Mouse (Mus musculus) kidney, adult 8-10 months (tissue): ENCODE data around the gene Fam129b.
"Not testable (repeated sequence)": the region's sequence is repeated elsewhere in the genome, so short reads cannot be mapped to it uniquely, and the experiment has no call there.

ENCODE experiments used
- DNase-seq, 2 experiments: peaks; one replicate each; pipeline ENCODE4 v3.0.0; 2022

Gene Fam129b

DNA sequence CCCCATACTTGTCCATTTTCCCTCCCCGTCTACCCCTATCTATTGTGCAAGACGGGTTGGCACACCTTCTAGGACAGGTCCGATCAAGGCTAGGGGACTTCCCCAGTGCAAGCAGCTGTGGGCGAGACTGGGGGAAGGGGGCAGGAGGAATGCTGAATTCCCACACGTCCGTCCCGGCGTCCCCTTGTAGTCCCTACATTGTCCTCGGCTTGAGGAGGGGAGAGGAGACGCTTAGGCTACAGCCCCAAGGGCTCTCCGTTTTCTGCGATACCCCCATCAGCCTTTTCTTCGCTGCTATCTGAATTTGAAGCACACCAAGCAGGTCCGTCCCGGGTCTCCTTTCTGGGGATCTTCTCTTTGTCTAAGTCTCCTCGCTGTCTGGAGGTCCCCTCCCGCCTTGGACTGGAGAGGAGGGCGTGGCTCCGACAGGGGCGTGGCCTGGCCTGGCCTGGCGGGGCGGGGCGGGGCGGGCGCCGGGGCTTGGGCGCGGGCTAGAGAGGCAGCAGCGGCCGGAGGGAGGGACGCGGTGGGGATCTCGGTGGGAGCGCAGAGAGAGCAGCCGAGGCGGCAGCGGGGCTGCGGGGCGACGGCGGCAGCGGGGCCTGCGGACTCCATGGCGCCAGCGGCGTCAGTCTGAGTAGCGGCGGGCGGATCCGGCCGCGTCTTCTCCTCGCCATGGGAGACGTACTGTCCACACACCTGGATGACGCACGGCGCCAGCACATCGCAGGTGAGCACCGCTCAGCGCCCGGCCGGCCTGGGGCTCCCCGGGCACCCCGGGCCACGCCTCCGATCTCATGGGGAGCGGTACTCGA, at the start of gene Fam129b:
Fam129b (plus strand) TSS at position 440 of the 815 bp plus-strand sequence.
- DNase-seq = peak; percentile 73 to 79

DNA sequence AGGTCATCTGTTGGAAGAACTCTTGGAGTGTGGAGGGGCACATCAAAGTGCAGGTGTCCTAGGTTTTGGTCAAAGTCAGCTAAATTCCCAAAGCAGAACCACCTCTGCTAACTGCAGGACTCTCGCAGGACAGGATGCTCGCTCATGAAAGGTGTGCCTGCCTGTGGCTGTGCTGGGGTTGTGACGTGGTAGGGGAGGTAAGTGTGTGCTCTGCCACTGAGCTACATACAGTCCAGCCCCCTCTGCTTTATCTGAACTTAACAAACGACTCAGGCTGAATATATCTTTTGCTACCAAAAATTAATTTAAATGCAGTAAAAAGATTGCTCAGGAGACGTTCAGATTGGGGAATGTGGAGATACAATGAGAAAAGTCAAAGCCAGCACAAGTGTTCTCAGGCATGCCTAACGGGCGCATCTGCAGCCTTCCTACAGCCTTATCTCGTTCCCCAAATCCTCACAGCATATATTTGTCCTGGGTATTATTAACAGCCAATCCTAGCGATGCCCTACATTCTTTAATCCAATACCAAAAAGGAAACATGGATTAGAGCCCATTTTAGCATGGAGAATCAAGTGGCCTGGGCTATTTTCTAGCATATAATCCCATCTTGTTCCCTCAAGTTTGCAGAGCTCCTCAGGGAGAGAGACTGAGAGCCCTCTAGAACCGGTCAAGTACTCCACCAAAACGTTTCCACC, 46.8 kb upstream of the Fam129b start:
- DNase-seq = no peak

DNA sequence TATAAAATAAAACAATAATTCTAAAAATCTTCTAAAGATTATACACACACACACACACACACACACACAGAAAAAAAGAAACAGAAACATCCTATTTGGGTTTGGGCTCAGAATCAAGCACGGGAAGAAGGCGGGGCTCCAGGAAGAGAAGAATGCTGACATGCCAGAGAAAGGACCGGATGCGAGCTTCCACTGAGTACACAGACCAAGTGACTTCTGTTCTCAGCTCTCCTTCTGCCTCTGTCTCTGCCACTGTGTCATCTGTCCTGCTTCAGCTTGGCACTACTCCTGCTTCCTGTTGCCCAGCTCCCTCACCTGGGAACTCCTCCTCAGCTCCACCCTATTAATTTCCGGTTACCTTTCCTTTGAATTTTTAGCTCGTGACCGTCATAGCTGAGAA, 41.4 kb upstream of the Fam129b start:
- DNase-seq = peak; percentile 53 to 56

DNA sequence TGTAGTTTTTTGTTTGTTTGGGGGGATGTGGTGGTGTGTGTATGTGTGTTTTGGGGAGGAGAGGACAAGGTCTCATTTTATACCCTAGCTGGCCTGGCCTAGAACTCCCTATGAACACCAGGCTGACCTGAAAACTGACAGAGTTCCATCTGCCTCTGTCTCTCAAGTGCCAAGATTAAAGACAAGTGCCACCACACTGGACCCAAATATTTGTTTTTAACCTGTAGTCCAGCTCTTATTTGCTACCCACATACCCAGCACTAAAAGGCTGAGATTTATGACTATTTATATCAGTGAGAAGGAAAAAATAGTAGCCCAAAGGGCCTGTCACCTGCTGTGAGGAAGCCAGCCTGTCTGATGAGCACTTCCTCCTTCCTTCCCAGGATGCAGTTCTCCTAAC, 40.3 kb upstream of the Fam129b start:
- DNase-seq = no peak

DNA sequence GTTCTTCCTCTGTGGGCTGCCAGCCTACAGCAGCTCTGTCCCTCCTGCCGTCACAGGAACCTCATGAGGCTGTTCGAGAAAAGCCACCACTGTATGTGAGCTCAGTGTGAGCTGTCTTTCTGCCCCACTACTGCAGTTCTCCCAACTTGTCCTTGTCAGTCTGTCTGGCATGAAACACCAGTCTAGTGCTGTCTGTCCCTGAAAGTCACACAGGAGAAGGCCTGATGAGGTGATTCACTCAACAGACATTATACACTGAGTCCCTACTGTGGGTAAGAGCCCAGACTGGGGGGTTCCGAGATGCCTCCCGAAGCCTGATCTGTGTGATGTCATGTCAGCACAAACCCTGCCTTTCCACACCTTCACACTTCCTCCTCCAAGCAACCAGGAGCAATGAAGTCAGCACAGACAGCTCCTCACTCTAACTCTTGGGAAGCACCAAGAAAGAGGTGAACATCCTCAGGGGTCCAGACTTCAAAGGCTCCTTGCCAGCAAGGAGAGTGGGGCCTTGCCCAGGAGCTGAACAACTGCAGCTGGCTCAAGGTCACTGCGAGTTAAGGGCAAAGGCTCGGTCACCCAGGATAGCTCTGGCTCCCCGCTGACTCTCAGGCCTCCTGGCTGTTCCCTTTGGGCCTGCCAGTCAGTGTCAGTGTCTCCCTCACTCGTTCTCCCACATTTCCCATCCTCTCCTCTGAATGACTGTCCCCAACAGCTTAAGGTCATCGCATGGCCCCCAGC, 37.6 kb upstream of the Fam129b start:
- DNase-seq = no peak

DNA sequence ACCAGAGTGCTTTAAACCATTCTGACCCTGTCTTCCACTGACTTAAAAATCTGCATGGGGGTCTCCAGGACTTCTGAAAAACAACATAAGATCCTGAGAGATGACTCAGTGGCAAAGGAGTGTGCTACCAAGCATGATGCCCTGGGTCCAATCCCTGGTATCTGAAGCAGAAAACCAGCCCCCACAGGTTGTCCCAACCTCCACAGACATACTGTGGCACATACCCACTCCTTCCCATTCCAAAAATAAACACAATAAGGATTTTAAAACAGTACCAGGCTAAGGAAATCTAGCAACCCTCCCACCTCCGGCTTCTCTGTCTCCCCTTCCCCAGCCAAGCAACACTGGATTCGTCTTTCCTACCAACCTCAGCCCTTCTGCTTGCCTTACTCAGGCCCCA, 36.7 kb upstream of the Fam129b start:
- no peak for DNase-seq

DNA sequence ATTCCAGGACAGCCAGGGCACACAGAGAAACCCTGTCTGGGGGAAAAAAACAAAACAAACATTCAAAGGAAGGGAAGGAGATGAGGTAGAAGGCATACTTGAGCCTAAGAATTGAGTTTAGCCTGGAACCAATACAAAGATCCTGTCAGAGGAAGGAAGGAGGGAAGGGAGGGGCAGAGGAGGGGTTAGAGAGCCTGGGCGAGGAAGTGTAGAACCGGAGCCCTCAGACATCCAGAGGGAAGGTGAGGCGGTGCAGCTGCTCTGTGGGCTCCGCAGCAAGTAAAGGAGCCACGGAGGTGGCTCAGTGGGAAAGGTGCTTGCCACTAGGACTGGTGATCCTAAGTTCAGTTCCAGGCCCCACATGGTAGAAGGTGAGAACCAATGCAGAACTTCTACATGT, 34.8 kb upstream of the Fam129b start:
- no peak for DNase-seq

DNA sequence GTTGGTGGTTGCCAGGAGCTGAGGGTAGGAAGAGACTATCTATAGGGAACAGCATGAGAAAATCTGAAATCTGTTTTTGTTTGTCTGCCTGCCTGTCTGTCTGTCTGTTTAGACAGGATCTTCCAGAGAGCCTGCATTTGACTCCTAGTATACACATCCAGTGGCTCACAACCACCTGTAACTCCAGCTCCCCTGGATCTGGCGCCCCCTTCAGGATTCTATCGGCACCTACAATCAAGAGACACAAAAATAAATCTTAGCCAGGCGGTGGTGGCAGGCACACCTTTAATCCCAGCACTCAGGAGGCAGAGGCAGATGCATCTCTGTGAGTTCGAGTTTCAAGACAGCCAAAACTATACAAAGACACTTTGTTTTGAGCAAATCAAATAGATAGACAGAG, 33.4 kb upstream of the Fam129b start:
- no peak for DNase-seq

DNA sequence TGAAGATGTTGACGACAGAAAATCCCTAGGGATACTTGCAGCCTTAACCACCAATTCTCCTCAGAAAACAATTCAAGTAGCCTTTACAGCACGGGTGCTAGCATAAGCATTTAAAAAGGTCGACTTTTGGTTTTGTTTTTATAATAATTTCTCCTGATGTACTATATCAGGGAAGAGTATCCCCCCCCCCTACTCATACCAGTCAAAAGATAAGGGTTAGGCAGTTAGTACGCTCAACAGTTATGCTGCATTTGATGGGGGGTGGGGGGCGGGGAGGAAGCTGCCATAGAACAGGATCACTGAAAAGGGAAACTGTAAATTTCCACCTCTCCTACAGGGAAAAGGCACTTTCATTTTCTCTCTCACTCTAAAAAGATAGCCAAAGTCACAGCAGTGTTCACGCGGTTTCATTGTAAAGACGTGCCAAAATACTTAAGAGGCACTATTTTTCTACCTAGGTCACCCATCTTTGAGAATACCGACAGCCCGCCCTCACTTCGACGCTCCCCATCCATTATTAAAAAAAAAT, 30.3 kb upstream of the Fam129b start:
- DNase-seq = no peak

DNA sequence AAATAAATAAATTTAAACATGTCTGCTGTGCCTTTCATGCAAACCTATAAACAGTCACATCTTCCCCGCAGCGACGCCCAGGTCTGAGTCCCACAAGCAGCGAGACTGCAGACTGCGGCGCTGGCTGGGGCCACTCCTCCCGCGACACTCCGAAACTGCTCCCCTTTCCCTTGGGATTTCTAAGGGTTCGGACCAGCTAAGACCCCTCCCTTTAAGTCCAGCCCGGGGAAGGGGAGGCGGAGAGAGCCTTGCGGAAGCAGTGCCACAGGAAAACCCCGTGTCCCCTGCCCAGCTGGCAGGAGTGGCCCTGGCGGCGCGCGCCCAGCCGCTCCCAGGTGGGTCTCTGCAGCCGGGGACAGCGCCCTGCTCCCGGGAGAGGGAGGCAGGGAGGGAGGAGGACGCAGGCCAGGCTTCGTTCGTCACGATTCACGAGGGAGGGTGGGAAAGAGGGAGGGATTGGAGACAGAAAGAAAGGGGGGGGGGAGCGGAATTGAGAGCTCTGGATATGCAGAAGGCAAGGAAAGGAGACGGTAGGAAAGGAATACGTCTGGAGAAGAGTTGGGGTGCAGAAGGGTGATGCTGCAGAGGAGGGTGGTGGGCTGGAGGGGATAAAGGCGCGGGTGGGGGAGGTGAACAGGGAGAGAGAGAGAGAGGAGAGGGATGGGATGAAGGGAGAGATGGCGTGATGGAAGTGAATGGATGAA, 29.7 kb upstream of the Fam129b start:
- DNase-seq = peak; percentile 31 to 32

DNA sequence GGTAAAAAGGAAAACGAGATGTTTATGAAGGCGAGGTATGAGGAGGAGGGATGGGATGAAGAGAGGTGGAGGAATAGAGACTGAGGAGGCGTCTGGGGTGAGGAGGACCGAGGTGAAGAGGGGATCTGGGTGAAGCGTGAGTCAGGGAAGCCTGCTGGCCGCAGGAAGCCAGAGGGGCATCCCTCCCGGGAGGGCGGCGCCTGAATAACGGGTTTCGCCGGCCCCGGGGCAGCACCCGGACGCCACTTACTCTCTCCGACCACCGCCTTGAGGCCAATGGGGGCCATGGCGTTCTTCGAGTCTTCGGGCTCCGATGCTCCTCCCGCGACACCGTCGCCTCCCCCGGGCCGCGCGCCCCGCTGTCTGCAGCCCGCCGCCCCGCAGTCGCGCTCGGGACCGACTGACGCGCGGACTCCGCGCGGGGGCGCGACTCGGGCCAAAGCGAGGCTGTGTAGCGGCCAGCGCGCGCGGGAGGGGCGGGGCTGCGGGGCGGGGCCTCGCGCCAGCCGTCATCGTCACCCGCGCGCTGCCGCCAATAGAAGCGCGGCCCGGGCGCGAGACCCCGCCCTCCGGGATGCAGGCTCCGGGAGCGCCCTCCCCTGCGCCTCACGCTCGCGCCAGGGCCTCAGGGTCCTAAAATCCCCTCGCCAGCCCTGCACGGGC, 29.0 kb upstream of the Fam129b start, which contains the start of gene Stxbp1:
Stxbp1 (minus strand) TSS at position 441 of the 663 bp plus-strand sequence.
- DNase-seq = peak; percentile 86 to 88

DNA sequence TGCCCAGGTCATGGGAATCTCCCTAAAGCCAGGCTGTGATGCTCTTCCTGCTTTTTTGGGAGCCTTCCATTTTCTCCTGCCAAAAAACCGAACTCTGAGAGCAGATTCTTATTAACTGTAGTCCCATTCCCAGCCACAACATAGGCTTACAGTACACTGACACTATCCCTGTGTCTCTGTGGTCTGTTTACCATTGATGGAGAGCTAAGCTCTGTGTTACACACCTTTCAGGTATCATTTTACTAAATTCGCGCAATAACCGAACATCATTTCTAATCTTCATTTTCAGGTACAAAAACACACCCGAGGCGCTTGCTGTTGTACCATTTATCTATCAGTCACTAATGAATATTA, 28.5 kb upstream of the Fam129b start:
- no peak for DNase-seq

DNA sequence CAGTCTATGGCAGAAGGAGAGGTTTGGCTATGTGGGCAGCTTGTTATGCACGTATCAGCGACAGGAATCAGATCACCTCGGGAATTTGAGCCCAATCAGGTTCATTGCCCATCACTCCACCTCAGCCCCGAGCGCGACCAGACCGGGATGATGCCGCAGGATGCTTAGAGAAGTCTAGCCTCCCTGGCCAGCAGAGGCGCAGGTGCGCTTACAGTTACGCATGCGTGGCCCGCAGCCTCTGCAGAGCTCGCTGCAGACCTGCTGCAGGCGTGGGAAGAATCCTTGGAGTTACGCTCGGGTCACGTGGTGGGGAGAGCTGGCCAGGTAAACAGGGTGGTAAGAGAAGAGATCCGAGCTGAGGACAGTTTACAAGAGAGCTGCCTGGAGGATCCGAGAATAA, 23.8 kb upstream of the Fam129b start:
- DNase-seq = peak; percentile 45 to 48

DNA sequence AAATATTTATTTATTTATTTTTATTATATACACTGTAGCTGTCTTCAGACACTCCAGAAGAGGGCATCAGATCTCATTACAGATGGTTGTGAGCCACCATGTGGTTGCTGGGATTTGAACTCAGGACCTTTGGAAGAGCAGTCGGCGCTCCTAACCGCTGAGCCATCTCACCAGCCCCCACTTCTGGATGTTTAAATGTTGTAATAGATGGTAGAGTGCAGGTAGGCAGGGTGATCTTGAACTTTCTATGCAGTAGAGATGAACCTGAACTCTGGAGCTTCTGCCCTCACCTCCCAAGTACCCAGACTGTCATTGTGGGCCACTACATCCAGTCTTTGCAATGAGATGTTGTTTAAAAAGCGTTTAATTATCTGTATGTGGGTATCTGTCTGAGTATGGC, 22.2 kb upstream of the Fam129b start:
- DNase-seq = not testable (repeated sequence)

DNA sequence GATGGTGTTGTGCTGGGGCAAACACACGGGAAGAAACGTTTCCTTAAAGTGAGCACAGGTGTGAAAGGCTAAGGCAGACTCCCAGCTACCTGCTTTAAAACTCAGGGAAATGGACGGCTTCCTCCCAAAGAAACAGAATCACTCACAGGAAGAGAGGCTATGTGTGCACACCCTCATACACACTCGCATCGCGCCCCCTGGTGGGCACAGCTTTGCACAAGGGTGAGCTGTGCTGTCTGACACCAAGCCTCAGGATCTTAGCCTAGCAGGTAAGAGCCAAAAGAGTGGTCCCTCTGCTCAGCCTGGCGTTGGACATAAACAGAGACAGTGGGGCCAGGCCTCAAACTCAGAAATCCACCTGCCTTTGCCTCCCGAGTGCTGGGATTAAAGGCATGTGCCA, 21.7 kb upstream of the Fam129b start:
- DNase-seq = peak; percentile 80 to 93

DNA sequence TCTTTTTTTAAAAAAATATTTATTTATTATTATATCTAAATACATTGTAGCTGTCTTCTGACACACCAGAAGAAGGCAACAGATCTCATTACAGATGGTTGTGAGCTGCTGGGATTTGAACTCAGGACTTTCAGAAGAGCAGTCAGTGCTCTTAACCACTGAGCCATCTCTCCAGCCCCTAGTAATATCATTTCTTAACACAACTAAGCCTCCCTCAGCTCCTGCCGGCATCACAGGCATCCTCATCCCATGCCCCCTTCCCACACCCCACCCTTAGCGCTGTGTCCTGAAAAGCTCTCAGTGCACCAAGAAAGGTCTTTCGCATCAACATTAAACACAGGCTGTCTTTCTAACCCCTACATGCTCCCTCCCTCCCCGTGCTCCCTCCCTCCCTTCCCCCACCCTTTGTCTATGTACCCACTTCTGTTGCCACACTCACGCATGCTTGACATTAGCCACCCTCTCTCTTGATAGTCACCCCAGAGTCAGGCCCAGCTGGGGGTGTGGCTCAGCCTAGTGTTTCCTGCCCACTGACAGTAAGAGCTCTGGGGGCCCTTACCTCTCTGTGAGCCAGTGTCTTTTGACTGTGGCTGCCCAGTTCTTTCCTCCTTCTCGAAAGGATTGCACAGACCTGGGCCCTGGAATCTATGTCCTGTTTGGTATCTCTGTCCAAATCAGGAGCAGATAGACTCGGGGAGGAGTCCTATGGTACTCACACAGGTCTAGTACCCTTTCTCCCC, 20.7 kb upstream of the Fam129b start:
- DNase-seq = no peak

DNA sequence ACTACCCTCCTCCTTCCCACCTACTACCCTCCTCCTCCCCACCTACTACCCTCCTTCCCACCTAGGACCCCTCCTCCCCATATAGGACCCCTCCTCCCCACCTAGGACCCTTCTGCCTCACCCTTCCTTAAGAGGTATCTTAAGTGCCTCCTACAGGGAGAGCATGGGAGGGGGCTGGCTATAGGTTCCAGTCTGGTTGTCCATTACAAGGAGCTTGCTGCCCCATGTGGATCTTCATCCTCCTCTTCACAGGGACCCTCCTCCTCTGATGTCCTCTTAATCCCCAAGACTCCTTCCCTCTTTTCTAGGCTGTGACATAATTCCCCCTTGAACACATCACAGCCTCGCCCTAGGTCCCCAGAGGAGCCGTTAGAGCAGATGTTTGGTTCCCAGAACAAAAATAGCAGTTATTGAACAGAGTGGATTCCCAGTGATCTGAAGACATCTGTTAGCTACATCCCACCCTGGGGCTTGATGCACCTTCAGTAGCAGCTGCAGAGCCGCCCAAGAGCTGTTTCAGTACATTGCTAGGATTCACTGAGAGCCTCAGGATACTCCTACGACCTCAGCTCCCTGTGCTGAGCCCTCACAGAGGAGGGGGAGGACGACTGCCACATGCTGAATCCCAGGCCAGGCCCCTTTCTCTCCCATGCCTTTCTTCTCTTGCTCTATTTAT, 20.0 kb upstream of the Fam129b start:
- no peak for DNase-seq

DNA sequence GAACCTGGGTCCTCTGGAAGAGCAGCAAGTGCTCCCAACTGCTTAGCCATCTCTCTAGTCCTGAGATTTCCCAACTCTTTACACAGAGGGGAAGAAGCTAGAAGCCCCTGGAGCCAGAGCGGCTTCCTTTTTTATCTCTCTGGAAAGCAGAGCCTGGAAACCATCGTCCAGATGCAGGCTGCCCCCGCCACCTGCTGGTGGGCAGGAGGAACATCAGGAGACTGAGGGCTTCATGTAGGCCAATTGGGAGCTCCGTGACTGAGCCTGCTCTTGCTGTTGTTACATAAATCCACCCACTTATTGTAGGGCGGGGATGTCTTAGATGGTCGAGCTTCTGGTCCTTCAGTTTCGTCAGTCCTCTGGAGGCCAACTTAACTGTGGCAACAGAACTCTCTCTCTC, 18.3 kb upstream of the Fam129b start:
- peak; percentile 66 to 67 for DNase-seq

DNA sequence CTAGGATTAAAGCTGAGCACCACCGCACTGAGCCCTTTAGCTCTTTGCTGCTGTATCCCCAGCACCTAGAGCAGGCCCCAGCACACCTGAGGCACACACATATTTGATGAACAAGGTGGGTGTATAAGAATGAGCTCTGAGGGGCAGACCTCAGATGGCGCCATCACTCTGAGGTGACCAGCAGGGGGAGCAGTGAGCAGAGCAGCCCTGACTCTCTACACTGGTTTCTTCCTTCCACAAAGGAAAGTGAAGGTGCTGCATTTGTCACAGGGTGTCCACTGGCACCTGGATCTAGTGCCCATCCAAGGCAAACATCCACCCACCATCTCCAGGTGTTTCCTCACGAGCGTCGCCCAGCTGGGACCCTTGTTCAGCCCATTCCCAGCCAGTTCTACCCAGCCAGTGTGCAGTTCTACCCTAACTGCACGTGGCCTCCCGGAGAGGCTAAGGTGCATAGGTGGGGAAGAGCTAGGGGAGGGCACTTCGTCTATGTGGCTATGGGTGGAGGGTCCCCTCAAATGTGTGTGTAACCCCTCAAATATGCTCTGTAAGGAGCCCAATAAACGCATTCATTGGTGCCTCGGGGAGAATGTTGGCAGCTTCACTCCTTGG, 16.8 kb upstream of the Fam129b start:
- DNase-seq = no peak

DNA sequence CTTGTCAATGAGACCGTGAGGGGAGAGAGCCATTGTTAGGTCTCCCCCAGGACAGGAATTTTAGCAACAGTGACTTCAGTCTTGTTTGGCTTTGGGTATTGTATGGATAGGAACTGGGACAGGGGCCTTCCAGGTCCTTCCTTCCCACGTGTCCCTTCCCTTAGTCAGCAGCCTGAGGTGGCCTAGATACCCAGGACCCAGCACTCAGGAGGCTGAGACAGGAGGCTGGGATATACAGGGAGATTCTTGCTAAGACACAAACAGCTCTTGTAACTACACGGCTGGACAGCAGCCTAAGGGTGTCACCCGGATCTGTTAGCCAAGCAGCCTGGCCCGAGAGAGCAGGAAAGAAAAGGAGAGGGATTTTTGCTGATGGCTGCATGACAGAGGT, 16.3 kb upstream of the Fam129b start:
- DNase-seq = no peak
